Mouse (Mus musculus): ENCODE measurements around the gene Lmnb2. TPM values are rescaled to one million over a fixed set of nuclear protein-coding genes. Genes with fewer than 3 reads are reported as not detected.

Gene Lmnb2
- polyA plus RNA-seq (2015; fragmentation: Nextera tagmentation; extraction: Ambion mirVana): 28.0 and 28.5 TPM in 2 replicates

- DNase-seq (ENCODE audit: low spot score): peak; percentile 74
Measured at GRCm38 (mm10) chr10:80917779-80918434, at the start of gene Lmnb2. Lmnb2 (minus strand) TSS chr10:80918245.

DNA sequence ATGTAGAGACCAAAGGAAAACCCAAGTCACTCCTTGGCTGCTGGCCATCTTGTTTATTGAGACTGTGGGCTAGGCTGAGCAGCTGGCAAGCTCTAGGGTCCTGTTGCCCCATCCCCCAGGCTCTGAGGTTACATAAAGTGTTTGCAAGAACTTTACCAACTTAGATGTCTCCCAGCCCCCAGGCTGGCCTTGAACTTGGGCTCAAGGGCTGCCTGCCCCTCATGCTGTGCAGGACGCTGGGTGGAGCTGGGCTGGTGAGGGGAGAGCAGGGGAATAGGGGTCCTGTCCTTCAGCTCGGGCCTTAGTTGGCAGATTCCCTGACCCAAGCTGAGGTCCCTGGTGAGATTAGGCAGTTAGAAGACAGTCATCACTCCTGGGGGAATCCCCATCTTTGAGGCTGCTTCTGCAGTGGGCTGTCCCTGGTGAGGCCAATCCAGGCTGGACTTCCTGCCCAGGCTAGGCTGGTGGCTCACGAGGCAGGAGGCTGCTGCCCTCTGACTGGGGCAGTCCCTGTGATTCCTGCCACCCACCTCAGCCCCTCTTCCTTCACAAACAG, 49.1 kb upstream of the Lmnb2 start:
- no peak for DNase-seq (ENCODE audit: low spot score)

GRCm38 (mm10) chr10:80966296-80966695, 48.3 kb upstream of the Lmnb2 start:
- no peak for DNase-seq (ENCODE audit: low spot score)

DNA sequence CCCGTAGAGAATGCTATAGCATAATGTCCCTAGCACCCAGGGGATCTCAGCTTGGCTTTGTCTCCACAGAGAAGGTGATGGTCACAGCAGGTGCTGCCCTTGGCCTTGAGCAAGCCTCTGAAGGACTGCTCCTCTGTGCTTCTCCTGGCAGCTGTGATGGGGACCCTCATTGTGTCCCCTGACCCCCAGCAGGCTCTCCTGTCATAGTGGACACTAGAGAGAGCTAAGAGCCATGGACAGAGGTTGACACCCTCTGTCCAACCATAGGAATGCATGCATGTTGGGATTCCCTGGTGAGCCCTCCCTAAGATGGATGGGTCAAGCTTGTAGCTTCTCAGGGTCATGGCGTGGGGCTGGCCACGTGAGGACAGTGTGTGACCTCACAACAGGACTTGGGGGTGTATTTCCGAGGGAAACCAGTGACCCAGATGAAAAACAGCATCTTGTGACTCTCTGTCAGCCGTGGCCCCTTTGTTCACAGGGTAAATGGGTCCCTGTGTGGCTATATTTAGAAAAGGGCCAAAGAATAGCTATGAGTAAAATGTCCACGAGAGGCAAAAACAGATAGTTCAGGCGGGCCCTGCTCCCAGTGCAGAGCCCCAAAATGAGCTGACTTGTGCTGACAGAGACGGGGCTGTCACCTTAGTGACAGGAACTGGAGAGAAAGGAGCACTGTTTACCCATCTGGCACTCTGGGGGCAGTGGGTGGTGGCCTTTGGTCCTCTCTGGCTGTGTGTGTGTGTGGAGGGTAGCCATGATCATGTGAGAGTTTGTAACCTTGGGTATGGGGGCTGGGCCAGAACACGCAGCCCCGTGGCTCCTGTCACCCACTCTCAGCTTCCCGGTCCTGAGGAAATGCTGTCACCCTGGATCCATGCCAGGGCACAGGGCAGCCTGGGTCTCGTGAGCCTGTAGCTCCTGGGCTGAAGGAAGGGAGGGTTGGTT, 45.3 kb upstream of the Lmnb2 start:
- DNase-seq (ENCODE audit: low spot score): no peak

DNA sequence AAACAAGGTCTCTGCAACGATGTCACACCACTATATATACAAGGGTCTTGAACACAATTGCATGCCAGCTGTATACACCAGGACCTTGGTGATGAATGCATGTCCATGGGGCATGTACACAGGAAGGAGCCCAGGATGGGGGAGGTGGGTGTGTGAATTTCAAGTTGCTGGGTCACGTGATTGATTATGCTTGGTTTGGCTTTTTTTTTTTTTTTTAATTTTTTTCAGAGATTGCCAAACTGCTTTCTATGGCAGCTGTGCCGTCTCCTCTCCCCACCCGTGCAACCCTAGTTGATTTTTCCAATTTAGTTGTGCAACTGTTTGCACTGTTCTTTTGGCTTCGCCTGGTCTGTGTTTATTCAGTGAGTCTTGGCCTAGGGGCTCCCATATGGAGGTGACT, 44.5 kb upstream of the Lmnb2 start:
- no peak for DNase-seq (ENCODE audit: low spot score)

GRCm38 (mm10) chr10:80962051-80962472, 44.0 kb upstream of the Lmnb2 start:
- no peak for DNase-seq (ENCODE audit: low spot score)

DNA sequence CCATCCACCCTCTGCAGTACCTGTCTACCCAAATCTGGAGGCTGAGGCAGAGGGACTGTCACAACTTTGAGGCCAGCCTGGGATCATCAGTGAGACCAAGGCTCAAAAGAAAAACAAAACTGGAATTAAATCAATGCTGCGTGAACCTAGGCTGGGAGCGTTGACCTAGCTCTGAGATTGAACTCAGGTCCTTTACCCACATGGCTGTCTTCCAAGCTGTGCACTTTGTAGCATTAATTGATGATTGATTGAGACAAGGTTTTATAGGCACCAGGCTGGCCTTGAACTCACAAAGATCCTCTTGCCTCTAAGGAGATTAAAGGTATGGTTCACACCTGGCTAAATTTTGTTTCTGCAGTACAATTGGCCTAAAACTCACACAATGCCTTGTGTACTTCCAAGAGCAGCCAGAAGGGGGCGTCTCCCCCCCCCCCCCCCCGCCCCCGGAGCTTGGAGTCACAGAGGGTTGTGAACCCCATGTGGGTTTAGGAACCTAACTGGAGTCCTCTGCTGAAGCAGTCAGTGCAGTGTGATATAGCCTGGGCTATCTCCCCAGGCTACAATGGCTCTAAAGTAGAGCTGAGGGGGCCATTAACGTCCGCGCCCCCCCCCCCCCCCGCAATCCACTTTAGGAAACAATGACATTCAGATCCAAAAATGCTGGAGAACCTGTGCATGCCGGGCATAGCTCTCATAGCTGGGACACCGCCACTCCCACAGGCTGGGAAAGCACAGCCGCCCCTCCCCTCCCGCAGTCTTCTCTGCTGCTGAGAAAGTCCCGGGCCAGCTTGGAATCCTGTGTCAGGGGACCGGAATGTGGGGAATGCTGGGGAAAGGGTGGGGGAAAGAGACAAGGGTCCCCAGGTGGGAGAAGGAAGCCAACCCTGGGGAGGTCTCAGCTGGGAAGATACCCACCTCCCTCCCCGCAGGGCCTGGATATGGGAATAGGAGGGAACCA, 42.8 kb upstream of the Lmnb2 start:
- peak; percentile 57 for DNase-seq (ENCODE audit: low spot score)

GRCm38 (mm10) chr10:80958979-80959637, 41.1 kb upstream of the Lmnb2 start:
- DNase-seq (ENCODE audit: low spot score): no peak

- DNase-seq (ENCODE audit: low spot score): no peak
Measured at GRCm38 (mm10) chr10:80957791-80958190, 39.7 kb upstream of the Lmnb2 start.

DNA sequence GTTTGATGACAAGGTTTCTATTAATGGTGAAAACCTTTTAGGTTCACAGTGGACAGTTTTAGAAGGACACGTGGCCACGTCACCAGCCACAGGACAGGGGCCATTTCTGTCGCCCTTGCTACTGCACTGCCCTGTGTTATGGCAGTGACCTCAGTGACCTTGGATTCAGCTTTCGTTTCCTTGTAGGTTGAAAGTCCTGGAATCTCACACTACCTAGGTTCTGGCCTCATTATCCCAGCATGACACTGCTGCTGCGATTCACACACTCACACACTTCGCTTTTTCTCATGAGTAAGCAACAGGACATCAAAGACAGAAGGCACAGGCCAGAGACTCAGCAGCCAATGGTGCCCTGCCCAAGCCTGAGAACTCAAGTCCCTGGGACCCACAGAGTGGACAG, 38.9 kb upstream of the Lmnb2 start:
- DNase-seq (ENCODE audit: low spot score): no peak

DNA sequence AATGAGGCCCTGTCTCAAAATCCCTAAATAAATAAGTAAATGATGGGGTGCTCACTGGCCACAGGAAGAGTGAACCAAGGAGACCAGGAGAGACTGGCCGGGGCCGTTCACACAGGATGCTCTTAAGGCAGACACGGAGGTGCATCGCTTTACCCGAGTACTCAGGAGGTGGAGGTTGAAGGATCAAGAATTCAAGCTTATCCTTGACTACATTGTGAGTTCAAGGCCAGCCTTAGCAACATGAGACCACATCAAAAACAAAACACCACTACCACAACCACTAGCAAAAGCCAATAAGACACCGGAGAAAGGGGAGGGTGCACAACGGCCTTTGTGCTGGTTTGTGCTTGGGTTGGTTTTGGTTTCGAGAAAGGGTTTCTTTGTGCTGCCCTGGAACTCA, 38.3 kb upstream of the Lmnb2 start:
- no peak for DNase-seq (ENCODE audit: low spot score)

GRCm38 (mm10) chr10:80955536-80955935, 37.5 kb upstream of the Lmnb2 start:
- peak; percentile 64 for DNase-seq (ENCODE audit: low spot score)

DNA sequence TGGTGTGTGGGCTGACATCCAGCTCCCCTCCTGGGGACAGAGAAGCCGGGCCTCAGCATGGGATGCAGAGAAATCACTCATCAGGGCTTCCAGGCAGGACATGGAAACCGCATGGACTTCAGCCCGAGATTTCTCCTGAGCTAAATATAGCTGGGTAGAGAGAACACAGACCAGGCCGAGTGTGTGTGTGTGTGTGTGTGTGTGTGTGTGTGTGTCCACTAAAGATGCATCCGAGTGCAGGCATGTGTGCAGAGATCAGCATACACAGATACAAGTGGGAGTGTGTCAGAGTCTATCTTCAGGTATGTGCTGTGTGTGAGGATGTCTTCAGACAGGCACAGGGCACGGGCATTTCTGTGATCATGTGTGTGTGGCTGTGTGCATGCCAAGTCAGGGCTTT, 36.8 kb upstream of the Lmnb2 start:
- no peak for DNase-seq (ENCODE audit: low spot score)

DNA sequence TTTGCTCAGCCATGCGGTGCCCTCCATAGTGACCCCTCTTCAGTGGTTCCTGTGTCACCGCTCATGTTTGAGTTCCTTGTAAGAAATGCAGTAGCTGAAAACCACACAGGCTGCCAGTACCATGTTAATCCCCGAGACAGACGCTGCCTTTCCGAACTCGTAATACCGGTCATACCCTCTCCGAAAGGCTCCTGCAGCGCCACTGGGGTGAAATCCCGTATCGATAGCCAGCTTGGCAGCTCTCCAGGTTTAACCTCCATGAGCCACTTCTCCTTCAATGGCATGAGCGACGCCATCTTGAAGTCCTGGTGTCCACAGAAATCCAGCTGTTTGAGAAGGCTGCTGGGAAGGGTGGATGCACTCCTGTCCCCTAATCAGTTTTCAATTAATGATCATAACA, 36.4 kb upstream of the Lmnb2 start:
- no peak for DNase-seq (ENCODE audit: low spot score)

DNA sequence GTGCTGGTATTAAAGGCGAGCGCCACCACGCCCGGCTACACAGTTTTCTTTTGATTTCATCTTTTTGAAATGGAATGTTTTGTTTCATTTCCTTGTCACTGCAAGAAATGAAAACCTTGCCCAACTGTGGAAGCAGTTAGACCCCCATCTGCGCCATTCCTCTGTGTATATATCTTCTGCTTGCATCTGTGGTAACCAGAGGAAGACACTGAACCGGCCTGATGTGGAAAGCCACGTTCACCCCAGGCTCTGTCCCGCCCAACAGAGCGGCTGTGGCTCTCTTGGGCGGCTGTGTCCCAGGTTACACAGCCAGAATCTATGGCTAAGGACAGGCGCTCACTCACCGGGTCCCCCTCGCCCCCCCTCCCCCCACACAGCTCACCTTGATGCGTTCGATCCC, 34.4 kb upstream of the Lmnb2 start:
- no peak for DNase-seq (ENCODE audit: low spot score)

GRCm38 (mm10) chr10:80951761-80952390, 33.8 kb upstream of the Lmnb2 start:
- no peak for DNase-seq (ENCODE audit: low spot score)

DNA sequence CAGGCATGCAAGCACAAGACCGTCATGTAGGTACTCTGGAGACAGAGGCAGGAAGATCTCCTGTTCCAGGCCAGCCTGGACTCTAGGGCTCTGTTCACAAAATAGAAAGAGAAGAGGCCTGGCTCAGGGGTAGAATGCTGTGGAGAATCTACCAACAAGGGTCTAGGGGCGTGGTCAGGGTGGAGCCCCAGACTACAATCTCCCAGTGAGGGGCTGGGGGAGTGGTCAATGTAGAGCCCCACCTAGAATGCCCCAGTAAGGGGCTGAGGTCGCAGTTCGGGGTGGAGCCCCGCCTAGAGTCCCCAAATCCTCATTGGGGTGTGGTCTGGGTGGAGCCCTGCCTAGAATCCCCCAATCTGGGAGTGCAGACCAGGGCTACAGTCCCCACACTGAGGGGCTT, 32.3 kb upstream of the Lmnb2 start:
- no peak for DNase-seq (ENCODE audit: low spot score)

GRCm38 (mm10) chr10:80949081-80949480, 31.0 kb upstream of the Lmnb2 start:
- no peak for DNase-seq (ENCODE audit: low spot score)

DNA sequence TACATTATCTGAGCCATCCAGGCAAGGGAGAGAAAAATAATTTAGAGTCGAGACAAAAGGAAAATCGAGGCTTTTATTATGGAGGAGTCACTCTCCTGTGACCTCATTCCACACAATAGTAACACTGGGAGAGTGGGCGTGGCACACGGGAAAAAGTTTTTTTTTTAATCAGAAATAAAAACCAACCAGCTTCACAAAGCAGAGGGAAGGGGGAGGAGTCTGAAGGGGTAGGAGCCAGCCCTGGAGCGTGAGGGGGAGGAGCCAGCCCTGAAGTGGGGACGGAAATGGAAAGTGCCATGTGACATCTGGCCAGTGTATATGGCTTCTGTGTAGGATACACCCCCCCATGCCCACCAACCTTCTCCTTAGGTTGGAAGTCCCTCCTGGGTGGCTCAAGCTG, 30.5 kb upstream of the Lmnb2 start:
- DNase-seq (ENCODE audit: low spot score): no peak

DNA sequence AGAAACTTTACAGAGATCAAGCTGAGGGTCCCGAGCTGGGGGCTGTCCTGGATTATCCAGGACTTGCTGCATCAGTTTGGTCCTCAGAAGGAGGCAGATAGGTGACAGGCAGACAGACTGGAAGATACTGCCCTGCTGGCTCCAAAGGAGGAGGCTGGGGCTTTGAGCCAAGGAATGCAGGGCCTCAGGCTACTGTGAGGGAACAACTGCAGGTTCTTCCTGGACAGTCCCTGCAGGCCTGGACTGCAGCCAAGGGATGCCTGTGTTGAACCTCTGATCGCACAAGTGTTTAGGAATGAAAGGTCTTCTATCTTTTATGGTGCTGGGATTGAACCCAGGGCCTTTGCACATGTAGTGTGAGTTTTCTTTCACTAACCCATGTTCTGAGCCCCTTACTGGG, 29.8 kb upstream of the Lmnb2 start:
- DNase-seq (ENCODE audit: low spot score): no peak
